Mouse (Mus musculus): ENCODE results near the gene Trmt11.
"Not testable (repeated sequence)": the region's sequence is repeated elsewhere in the genome, so short reads cannot be mapped to it uniquely, and the experiment has no call there.

Trmt11 gene

DNA sequence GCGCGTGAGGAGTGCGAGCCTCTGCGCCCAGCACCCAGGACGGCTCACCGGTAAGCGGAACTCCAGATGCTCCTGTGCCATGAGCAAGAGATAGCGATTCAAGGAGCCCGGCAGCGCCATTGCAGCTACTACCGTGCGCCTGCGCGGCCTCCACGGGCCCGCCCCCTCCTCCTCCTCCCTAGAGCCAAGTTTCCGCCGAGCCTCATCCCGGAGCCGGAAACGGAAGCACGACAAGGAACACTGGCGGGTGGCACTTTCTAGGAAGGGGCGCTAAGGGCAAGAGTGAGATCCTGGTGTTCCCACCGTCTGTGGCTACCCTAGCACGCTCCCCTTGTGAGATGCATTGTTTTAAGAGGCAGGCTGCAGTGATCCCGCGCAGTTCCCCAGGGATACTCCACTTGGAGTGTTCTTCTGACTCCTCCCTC is at the start of gene Trmt11:
Gene Trmt11 (minus strand): TSS at position 208 of the 425 bp plus-strand sequence.
- DNase-seq = peak; percentile 95

DNA sequence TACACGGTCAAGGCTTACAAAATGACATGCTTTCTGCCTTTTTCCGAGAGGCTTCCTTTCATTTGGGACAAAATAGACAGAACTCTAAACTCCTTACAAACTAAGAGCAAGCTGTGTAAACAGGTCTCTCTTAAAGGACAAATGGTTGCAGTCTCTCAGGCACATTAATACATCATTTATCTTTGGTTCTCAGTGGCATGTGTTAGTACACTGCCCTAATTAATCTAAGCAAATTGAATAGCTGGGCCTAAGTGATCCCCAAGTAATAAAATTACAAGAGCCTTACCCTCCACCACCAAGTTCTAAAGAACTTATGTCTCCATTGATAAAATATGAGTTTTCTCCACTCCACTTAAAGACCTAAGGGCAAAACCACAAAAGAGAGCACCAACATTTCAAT is 47.1 kb upstream of the Trmt11 start:
- no peak for DNase-seq

DNA sequence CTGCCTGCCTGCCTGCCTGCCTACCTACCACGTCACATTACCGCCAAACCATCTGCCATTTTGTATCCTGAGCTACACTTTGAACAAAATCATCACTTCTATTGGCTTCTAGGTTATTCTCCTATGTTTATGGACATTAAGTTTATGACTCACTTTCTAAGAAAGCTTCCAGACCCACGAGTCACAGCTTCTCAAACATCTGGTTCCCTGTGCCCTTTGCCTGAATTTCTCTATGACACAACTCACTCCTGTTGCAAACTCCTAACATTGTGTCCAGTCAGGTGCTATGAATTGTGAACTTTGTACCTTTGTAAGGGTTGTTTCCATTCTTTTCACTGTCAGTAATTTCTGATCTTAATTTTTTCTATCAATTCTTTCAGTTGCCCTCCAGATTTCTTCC is 37.7 kb upstream of the Trmt11 start:
- DNase-seq = no peak

DNA sequence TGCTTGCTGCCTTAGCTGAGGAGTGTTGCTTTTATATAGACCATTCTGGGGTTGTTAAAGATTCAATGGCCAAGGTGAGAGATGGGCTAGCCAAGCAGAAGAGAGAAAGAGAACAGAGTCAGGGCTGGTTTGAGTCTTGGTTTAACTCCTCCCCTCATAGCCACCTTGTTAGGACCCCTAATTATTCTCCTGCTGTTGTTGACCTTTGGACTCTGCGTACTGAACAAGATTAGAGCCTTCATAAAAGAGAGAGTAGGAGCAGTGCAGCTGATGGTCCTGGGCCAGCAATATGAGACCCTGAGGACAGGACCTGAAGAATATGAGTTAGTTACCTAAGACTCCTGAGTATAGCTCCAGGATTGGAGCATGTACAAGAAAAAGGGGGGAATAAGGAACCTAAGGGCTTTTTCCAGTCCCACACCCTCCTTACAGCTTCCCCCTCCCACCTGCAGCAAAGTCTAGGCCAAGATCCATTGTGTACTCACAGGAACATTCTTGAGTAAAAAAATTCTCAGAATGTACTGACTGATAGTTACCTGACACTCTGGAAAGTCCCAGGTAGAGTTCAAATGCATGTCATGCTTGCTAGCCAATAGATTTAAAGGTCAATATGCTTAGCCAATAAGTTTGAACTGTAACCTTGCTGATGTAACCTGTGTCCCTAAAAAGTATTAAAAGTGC is 36.1 kb upstream of the Trmt11 start:
- DNase-seq = not testable (repeated sequence)

DNA sequence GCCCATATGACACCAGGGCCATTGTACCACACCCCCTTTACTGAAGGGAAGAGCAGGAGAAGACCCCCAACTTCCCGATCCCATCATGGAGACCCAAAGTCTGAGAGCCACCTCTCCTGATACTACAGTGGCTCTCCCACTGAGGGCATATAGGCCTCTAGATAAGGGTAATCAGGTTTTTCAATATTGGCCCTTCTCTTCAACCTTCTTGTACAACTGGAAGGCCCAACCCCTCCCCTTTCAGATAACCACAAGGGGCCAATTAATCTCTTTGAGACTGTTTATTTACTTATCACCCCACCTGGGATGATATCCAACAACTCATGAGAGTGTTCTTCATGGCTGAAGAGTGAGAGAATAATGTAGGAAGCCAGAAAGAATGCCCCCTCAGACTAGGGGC is 32.2 kb upstream of the Trmt11 start:
- DNase-seq = no peak

DNA sequence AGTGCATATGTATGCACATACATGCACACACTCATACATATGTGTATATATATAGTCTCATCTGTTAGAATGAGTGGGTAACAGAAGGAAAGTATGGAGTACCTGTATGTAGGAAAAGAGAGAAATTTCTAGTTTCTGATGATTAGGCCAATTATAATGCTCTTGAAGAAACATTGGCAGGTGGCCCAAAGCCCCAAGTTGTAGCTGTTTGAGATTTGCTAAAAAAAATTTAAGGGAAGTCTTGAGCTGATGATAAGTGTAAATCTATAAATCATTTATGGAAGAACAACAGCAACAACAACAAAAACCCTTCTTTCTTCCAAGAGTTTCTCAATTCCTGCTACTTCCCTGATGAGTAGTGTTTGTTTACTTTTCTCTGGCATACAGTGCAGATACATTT is 29.4 kb upstream of the Trmt11 start:
- DNase-seq = no peak

DNA sequence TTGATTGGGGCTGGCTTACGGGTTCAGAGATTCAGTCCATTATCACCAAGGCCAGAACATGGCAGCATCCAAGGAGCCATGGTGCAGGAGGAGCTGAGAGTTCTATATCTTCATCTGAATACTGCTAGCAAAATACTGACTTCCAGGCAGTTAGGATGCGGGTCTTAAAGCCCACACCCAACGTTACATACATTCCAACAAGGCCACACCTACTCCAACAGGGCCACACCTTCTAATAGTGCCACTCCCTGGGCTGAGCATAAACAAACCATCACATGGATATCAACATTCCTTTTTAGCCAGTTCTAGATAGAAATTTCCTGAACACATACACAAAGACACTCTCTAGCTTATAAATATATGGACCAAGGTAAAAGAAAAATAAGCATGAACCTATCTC is 29.0 kb upstream of the Trmt11 start, which contains the start of gene Hint3:
Gene Hint3 (minus strand): TSS at position 120 of the 400 bp plus-strand sequence.
- no peak for DNase-seq

DNA sequence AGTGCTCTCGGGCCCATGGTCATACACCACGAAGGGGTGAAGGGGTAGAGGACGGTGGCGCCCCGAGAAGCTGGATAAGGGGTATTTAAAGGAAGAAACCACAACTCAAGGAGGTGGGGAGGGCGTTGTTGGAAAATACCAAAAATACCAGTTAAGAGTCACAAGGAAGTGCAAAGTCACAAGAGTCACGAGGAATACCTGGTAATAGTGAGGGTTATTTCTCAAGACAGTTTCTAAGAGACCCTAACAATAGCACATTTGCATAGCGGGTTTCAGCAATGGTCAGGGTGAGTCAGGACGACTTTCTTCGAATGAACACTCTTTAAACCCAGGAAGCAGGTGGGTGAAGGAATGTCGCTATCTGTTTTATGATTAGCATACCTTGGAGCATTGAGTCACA is 27.9 kb upstream of the Trmt11 start:
- DNase-seq = not testable (repeated sequence)

DNA sequence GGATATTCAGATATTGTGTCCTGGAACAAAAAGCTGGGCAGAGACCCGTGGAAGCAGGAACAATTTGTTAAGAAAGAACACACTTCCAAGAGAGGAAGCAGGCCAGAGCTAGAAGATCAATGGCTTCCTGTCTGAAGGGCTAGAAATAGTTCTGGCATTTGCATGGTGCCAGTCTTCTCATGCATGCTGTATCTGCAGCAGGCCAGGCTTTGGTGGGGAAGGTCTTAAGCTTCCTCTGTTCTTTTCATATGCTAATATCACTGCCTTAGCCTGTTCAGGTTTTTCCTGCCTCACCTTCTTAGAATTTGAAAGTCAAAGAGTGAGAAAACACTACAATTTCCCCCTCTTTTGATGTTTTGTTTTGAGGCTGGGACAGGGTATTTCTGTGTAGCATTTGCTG is 27.0 kb upstream of the Trmt11 start:
- DNase-seq = no peak

DNA sequence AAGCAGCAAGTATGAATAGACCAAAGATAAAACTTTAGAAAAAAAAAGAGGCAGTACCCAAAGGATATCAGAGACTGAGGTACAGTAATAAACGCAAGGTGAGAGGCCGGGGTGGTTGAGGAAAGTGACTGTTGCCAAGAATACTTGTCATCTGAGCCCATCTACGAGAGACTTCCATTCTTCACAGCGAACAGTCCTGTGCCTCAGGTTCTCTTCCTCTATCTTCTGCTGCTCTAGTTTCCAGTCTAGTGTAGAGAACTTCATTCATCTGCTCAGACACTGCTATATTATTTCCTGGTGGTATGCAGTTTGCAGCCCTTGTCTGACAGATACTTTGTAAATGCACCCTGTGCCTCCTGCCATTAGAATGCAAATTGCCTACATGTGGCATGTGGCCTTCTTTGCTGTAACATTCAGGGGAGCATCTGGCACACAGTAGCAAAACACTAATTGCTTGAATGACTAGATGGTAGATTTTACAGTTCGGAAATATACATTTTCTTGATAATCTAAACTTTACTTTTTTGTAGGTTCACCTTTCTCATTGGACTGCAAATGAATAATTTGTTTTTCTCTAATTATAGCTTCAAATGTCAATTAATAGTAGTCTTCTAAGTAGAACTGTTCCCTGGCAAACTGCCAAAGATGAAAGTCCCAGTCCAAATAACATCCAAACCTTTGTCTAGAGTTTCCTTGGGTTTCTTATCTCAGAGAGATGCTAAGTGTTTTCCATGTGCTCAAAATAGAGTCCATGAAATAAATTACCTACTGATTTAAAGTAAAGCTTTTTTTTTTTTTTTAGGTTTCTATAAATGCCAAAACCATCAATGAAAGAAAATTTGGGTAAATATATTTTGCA is 23.8 kb upstream of the Trmt11 start:
- no peak for DNase-seq

DNA sequence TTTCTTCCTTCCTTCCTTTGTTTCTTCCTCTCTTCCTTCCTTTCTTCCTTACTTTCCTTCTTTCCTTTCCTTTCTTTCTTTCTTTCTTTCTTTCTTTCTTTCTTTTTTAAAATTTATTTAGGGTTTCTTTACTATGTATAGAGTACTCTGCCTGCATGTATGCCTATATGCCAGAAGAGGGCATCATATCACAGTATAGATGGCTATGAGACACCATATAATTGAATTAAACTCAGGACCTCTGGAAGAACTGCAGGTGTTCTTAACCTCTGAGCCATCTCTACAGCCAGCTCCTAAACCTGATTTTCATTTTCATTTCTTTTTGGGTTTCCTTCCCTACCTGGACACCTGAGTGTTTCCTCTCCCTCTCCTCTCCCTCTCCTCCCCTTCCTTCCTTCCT is 22.4 kb upstream of the Trmt11 start:
- no peak for DNase-seq

DNA sequence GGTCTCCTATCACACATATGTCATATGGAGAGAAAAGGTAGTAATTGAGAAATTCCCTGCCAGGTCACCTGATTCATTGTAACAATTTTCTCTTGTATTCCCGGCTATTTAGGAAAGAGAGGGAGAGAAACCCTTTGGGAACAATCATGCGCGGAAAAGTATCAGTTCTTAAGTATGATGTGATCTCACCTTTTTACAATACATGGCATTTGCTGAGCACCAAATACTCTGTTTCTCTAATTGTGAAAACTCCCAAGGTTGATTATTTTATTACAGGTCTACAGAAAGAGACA is 18.3 kb upstream of the Trmt11 start:
- no peak for DNase-seq

DNA sequence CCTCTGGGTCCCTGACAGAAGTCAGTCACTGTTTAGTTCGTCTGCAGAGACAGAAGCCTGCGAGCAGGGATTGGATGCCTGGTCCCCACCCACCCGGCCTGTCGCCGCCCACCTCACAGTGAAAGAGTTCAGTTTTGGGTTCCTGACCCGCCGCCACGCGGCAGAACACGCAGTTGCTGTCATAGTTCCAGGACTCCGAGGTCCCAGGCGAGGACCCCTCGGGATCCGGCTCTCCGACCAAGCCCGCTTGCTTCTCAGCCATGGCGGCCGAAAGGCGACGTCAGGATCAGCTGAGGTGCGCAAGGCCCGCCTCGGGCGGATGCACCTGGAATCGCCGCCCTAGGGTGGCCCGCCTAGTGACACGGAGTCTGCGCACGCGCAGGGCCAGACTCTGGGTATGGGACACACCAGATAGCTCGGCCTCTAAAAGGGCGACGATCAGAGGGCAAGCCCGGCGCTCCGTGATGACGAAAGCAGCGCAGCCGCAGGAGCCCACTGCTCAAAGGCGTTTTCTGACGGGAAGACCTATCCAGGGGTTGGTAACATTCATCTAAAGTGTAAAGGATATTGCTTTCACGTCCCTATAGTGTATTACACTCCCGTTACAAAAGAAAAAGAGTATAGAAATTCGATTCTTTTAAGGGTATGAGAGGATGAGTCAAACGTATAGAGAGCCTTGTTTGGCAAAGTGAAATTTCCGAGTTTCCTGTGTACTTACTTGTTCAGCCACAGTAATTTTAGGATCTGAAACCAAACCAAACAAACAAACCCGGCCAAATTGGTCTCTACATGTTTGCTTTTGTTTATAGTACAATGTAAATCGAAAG is 17.8 kb upstream of the Trmt11 start:
- peak; percentile 99 for DNase-seq

DNA sequence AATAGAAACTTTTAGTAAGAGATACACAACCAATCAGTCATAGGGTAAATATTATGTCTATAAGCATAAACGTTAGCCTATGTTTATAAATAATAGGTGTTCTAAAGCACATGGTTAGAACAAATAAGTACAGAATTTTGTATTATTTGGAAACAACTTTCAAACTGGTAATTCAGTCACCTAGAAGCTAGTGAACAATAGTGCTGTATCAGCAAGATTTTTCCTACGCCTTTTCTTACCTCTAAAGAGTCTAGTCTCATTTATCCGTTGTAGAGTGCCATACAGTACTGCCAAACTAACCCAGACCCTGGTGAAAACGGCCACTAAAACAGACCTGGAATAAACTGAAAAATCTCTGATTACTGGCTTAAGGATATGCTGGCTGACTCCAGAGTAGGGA is 12.5 kb upstream of the Trmt11 start:
- no peak for DNase-seq

DNA sequence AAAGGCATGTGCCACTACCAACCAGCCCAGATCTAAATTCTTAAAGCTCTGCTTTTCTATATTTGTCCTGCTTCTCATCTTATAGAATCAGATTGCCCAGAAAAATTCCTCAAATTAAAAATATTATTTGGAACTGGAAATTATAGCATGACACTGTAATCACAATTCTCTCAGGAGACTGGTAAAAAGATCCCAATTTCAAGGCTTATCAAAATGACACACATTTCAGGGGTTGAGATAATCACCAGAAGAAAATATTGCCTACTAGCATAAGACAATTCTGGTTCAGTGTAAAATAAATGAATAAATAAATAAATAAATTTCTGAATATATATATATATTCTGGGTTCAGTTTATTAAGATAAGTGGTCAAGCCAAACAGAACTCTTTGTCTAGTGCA is 9.1 kb upstream of the Trmt11 start:
- DNase-seq = no peak

DNA sequence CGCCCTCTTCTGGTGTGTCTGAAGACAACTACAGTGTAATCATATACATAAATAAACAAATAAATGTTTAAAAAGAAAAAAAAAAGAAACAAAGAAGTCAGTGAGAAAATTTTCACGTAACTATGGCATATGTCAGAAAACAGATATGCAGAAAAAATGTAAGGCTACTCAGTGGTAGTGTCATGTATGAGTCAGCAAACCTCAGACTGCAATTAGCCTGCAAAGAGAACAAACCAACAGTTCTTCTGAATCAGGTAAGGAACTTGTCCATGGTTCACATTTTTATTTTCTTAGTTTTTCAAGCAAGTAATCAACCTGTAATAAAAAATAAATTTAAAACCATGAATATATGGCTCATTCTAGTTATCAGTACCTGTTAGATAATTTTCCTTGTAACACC is 7.6 kb upstream of the Trmt11 start:
- DNase-seq = no peak

DNA sequence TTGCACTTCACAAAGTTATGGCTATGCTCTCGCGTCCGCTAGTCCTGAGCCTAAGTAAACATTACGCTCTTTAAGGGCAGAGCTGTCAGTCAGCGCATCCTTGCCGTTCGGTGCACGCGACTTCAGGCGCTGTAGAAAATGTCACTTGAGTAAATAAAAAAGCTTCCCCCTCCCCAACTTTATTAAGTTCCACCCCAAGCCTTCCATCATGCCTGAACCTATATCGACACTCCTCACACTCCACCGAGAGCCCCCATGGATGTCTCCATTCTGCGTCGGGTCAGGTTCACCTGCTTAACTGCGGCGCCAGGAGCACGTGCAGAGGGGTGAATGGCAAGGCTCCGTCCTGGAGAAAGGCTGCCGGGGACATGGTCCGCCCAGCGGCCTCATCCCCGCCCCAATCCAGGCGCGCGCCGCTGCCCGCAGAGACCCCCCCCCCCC is 435 bp downstream of the Trmt11 start:
- DNase-seq = no peak

DNA sequence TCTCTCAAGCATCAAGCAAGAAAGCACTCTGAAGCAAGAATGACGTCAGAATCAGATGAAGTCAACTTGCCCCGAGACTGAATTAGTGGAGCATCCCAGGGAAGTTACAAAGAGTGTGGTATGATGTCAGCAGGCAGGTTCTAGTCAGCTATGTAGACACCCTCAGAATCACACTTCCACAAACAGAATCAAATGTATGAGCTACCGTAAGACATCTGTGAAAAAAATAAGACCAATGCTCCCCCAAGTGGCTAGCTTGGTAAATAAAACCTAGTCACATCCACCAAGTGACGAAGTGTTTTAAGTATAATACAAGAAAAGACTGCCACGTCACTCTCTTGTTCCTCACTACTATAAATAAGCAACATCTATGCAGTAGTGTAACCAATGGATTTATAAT is 13.5 kb downstream of the Trmt11 start:
- DNase-seq = peak; percentile 29

DNA sequence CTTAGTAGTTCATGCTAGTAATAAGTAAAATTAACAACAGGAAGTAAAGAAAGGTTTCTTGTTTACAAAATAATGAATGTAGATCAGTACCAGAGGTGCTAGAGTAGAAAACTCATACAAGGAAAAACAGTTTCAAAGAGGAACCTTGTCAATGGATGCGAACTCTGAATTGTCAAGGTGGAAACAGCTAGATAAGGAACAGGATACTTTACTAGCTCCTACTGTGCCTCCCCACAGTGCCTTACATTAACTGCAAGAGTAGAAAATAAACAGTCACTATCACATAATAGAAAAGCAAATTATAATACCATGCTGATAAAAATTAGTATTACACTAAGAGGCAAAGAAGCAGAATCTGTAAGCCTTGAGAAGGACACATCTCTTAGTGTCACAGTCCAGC is 14.9 kb downstream of the Trmt11 start:
- DNase-seq = no peak

DNA sequence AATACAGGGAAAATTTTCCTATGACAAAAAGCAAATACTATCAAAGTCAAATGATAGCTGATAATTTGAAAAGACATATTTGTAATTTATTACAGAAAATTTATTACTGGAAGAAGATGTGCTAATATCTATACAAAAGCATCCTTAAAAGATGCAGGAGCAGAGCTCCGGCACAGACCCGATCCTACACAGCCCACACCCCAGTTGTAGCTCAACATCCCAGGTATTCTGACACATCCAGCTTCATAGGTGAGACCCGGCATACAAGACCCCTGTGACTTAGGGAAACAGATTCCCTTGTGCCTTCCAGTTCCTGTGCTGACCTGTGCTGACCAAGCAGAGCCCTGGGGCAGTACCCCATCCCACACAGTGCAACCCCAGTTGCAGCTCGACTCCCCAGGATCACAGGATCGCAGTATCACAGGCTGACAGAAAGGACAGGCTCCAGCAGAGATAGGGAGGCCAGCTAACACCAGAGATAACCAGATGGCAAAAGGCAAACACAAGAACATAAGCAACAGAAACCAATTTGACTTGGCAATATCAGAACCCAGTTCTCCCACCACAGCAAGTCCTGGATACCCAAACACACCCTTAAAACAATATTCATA is 22.8 kb downstream of the Trmt11 start:
- DNase-seq = no peak

DNA sequence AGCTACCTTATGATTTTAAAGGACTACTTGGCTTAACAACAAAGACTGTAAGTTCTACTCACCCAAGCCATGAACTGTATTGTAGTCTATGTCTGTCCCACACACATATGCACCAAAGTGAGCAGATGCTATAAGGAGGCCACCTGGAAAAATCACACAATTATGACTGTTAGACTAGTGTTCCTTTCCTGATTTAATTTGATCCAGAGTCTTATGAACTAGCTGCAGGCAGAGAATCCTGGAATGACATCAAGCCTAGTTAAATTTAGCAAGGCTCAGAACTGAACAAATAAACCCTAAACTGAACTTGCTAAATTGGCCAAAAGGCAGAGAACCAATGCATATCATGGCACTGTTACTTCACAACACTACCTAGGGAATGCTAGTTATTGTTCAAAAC is 34.2 kb downstream of the Trmt11 start:
- no peak for DNase-seq

DNA sequence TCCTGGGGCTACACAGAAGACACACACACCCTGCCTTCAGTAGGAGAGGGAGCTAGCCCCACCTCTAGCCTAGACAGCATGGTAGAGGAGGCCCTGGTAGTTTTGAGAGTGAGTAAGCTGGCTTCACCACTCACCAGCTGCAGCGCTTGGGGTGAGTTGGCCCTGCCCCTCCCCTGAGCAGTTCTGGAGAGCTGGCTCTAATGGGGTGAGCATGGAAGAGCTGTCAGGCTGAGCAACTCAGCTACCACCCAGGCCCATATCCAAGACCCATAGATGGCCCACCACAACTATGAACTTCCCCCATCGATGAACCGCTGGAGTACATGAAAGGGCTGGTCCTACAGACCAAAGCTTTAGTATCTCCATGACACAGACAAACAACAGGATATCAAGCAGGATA is 35.9 kb downstream of the Trmt11 start:
- DNase-seq = no peak

All from right cerebral cortex, adult 18-20 months (tissue).